Mouse (Mus musculus): ENCODE data around the gene Pax6. TPM values are rescaled to one million over a fixed set of nuclear protein-coding genes. Genes with fewer than 3 reads are reported as not detected.

The Pax6 gene
- polyA plus RNA-seq (2015; fragmentation: Nextera tagmentation; extraction: Ambion mirVana) = not detected in 2 replicates

GRCm38 (mm10) chr2:105668271-105669270, at the start of gene Pax6:
Gene Pax6, plus strand, starts transcription at chr2:105668900.
- ATAC-seq (ENCODE audit: insufficient read depth) = no peak
- Histone ChIP-seq H3K4me3 (replicated peaks) (no peak within 1 kb of the TSS), H3K27ac (replicated peaks) (no peak within 1 kb of the TSS), H3K27me3 (peaks cover 100% of the 10 kb centered on the region), H3K4me2 (peak within 1 kb of the TSS; percentile 13; the same call in 1 of the 2 replicates), H3K4me1 (replicated peaks) (peaks cover 13% of the 10 kb centered on the region), H3K9ac (no peak within 1 kb of the TSS), H3K36me3 (replicated peaks) (no peaks in the 10 kb centered on the region), H3K9me3 (replicated peaks) (no peaks in the 10 kb centered on the region)
- WGBS (ENCODE audit: insufficient replicate concordance) = 3% methylated on average over 44 of the region's 44 CpGs

GRCm38 (mm10) chr2:105648933-105649332, 19.8 kb upstream of the Pax6 start:
- Histone ChIP-seq H3K9me3 (replicated peaks) (no peaks in the 10 kb centered on the region), H3K9ac (no peak overlapping the region)
- 52% methylated on average over 2 of the region's 2 CpGs for WGBS (ENCODE audit: insufficient replicate concordance)

GRCm38 (mm10) chr2:105656456-105656855, 12.2 kb upstream of the Pax6 start:
- H3K4me2 ChIP-seq = no peak overlapping the region
- no peaks in the 10 kb centered on the region for H3K36me3 ChIP-seq (replicated peaks)
- H3K4me1 ChIP-seq (replicated peaks) = no peaks in the 10 kb centered on the region
- H3K27ac ChIP-seq (replicated peaks) = no peak overlapping the region
- no peak for ATAC-seq (ENCODE audit: insufficient read depth)
- H3K9me3 ChIP-seq (replicated peaks) = no peaks in the 10 kb centered on the region
- 64% methylated on average over 8 of the region's 8 CpGs for WGBS (ENCODE audit: insufficient replicate concordance)
- H3K27me3 ChIP-seq = peaks cover 89% of the 10 kb centered on the region
- H3K4me3 ChIP-seq (replicated peaks) = no peak overlapping the region
- H3K9ac ChIP-seq = no peak overlapping the region

More at GRCm38 (mm10) chr2:105648933-105649332, 19.8 kb upstream of the Pax6 start:
- no peak overlapping the region for H3K4me2 ChIP-seq
- no peak for ATAC-seq (ENCODE audit: insufficient read depth)
- peaks cover 25% of the 10 kb centered on the region; the same call in 1 of the 2 replicates for H3K27me3 ChIP-seq
- no peak overlapping the region for H3K27ac ChIP-seq (replicated peaks)
- no peaks in the 10 kb centered on the region for H3K4me1 ChIP-seq (replicated peaks)
- no peaks in the 10 kb centered on the region for H3K36me3 ChIP-seq (replicated peaks)
- no peak overlapping the region for H3K4me3 ChIP-seq (replicated peaks)

GRCm38 (mm10) chr2:105659350-105659749, 9.3 kb upstream of the Pax6 start:
- Histone ChIP-seq H3K9me3 (replicated peaks) (no peaks in the 10 kb centered on the region), H3K4me3 (replicated peaks) (no peak overlapping the region), H3K27ac (replicated peaks) (no peak overlapping the region), H3K27me3 (peaks cover 94% of the 10 kb centered on the region), H3K9ac (no peak overlapping the region), H3K4me1 (replicated peaks) (no peaks in the 10 kb centered on the region), H3K36me3 (replicated peaks) (no peaks in the 10 kb centered on the region), H3K4me2 (no peak overlapping the region)
- ATAC-seq (ENCODE audit: insufficient read depth) = no peak
- WGBS (ENCODE audit: insufficient replicate concordance) = 8% methylated on average over 9 of the region's 9 CpGs

- Histone ChIP-seq H3K9me3 (replicated peaks) (no peaks in the 10 kb centered on the region), H3K9ac (no peak overlapping the region), H3K27me3 (peaks cover 96% of the 10 kb centered on the region), H3K4me1 (replicated peaks) (no peaks in the 10 kb centered on the region), H3K4me2 (no peak overlapping the region), H3K4me3 (replicated peaks) (no peak overlapping the region), H3K36me3 (replicated peaks) (no peaks in the 10 kb centered on the region), H3K27ac (replicated peaks) (no peak overlapping the region)
- 2% methylated on average over 41 of the region's 41 CpGs for WGBS (ENCODE audit: insufficient replicate concordance)
- no peak for ATAC-seq (ENCODE audit: insufficient read depth)
Measured at GRCm38 (mm10) chr2:105659926-105660873, 8.5 kb upstream of the Pax6 start.

DNA sequence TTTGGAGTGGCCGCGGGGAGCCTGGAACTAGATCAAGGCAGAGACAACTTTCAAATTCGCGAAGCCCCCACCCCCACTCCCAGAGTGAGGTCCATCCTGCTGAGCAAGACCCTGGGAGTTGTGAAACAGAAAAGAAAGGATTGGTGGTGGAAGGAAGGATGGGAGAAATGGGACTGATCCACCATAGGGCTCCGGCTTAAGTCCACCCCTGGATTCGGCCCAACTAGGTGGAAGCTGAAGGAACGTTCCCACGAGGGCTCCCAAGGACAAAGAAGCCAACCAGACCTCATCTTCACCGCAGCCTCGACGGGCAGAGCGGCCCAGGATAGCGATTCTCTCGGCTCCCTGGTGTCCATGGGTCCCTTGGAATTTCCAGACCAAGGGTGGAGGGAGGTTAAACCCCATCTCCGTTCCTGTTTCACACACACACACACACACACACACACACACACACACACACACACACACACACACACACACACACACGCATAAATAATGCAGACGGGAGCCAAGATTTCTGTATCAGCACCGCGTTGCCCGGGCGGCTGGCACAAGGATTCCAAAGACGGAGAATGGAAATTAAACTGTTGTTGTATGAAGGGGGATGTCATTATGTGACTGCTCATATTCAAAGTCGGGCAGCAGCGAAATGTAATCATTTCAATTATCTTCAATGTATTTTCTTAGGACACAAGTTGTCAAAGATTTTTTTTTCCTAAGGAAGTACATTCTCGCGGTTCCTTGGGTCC, 7.7 kb upstream of the Pax6 start:
- Histone ChIP-seq H3K9me3 (replicated peaks) (no peaks in the 10 kb centered on the region), H3K27me3 (peaks cover 97% of the 10 kb centered on the region), H3K9ac (no peak overlapping the region), H3K4me1 (replicated peaks) (no peaks in the 10 kb centered on the region), H3K27ac (replicated peaks) (no peak overlapping the region), H3K4me2 (no peak overlapping the region), H3K4me3 (replicated peaks) (no peak overlapping the region), H3K36me3 (replicated peaks) (no peaks in the 10 kb centered on the region)
- 3% methylated on average over 26 of the region's 26 CpGs for WGBS (ENCODE audit: insufficient replicate concordance)
- no peak for ATAC-seq (ENCODE audit: insufficient read depth)

GRCm38 (mm10) chr2:105661623-105662066, 7.1 kb upstream of the Pax6 start:
- Histone ChIP-seq H3K4me2 (no peak overlapping the region), H3K27me3 (peaks cover 99% of the 10 kb centered on the region), H3K4me1 (replicated peaks) (no peaks in the 10 kb centered on the region), H3K4me3 (replicated peaks) (no peak overlapping the region), H3K9ac (no peak overlapping the region), H3K36me3 (replicated peaks) (no peaks in the 10 kb centered on the region), H3K9me3 (replicated peaks) (no peaks in the 10 kb centered on the region), H3K27ac (replicated peaks) (no peak overlapping the region)
- no peak for ATAC-seq (ENCODE audit: insufficient read depth)
- 2% methylated on average over 18 of the region's 18 CpGs for WGBS (ENCODE audit: insufficient replicate concordance)

GRCm38 (mm10) chr2:105662121-105662520, 6.6 kb upstream of the Pax6 start:
- Histone ChIP-seq H3K9ac (no peak overlapping the region), H3K36me3 (replicated peaks) (no peaks in the 10 kb centered on the region), H3K9me3 (replicated peaks) (no peaks in the 10 kb centered on the region), H3K4me2 (no peak overlapping the region), H3K4me3 (replicated peaks) (no peak overlapping the region), H3K27ac (replicated peaks) (no peak overlapping the region), H3K4me1 (replicated peaks) (no peaks in the 10 kb centered on the region), H3K27me3 (peaks cover 99% of the 10 kb centered on the region)
- 6% methylated on average over 16 of the region's 16 CpGs for WGBS (ENCODE audit: insufficient replicate concordance)
- ATAC-seq (ENCODE audit: insufficient read depth) = no peak

DNA sequence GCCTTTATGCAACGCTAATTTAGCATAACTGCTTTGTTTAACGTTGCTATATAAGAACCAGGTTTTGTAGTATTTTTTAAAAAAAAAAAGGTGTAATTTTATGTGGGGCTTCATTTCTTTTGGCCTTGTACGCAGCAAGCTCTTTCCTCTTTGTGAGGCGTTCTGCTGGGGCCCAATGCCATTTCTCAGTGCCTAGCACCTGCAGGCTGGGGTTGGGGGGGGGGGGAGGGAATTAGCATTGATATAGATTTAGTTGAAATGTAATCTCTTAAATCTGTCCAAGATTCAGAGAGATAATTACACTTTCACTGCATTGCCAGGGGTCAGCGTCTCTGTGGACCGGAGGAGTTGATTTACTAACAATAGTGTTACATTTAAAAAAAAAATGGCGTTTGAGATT, 6.1 kb upstream of the Pax6 start:
- Histone ChIP-seq H3K27me3 (peaks cover 99% of the 10 kb centered on the region), H3K9ac (no peak overlapping the region), H3K4me1 (replicated peaks) (no peaks in the 10 kb centered on the region), H3K36me3 (replicated peaks) (no peaks in the 10 kb centered on the region), H3K4me3 (replicated peaks) (no peak overlapping the region), H3K4me2 (no peak overlapping the region), H3K9me3 (replicated peaks) (no peaks in the 10 kb centered on the region), H3K27ac (replicated peaks) (no peak overlapping the region)
- ATAC-seq (ENCODE audit: insufficient read depth) = no peak
- 7% methylated on average over 7 of the region's 7 CpGs for WGBS (ENCODE audit: insufficient replicate concordance)

DNA sequence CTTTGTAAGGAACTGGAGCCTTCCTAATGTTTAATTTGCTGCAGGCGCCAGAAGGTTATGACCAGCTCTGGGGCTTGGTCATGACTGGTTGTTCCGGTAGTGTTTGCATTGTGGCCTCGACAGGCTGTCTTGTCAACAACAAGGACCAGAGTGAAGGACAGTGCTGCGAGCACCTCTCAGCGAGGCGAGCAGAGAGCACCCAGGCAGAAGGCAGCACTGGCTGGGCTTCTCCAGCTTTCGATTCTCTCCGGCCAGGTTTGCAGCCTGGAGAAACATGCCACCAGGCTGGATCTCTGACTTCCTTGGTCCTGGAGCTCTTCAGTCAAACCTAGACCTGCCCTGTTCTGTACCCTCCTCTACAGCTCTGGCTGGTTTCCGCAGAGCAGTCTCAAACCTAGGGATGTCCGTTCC, 5.6 kb upstream of the Pax6 start:
- no peak overlapping the region for H3K4me2 ChIP-seq
- H3K4me3 ChIP-seq (replicated peaks) = no peak overlapping the region
- H3K9ac ChIP-seq = no peak overlapping the region
- H3K9me3 ChIP-seq (replicated peaks) = no peaks in the 10 kb centered on the region
- H3K27ac ChIP-seq (replicated peaks) = no peak overlapping the region
- no peaks in the 10 kb centered on the region for H3K4me1 ChIP-seq (replicated peaks)
- ATAC-seq (ENCODE audit: insufficient read depth) = no peak
- H3K27me3 ChIP-seq = peaks cover 100% of the 10 kb centered on the region
- no peaks in the 10 kb centered on the region for H3K36me3 ChIP-seq (replicated peaks)
- WGBS (ENCODE audit: insufficient replicate concordance) = 4% methylated on average over 10 of the region's 10 CpGs

Measured in liver, embryonic 15.5 days (tissue).